Mouse (Mus musculus) kidney, embryonic 14.5 days (tissue): ENCODE results near the gene Cdr2. TPM values are rescaled to one million over a fixed set of nuclear protein-coding genes. Genes with fewer than 3 reads are reported as not detected.
"Not testable (repeated sequence)": the region's sequence is repeated elsewhere in the genome, so short reads cannot be mapped to it uniquely, and the experiment has no call there.

Experiments
- ATAC-seq: fragments of 200-750 bp; cut with Nextera tagmentation; 2 replicates; pipeline ENCODE4 v1.8.0; 2017; ENCODE audit warnings: moderate number of reproducible peaks, mild to moderate bottlenecking, moderate TSS enrichment, moderate library complexity; ENCODE audit not compliant: low FRiP score, low TSS enrichment
- H3K27ac ChIP-seq: fragments of 300-500 bp; sonication (generic); 2 replicates; pipeline ENCODE4 v1.5.1; 2014; ENCODE audit warnings: low read depth, mild to moderate bottlenecking, low read length, moderate library complexity, mixed read lengths
- H3K27me3 ChIP-seq: fragments of 300-500 bp; sonication (generic); 2 replicates; pipeline ENCODE4 v1.6.1; 2014; ENCODE audit warnings: mild to moderate bottlenecking, low read length; ENCODE audit not compliant: control insufficient read depth, insufficient read depth
- H3K36me3 ChIP-seq: fragments of 300-500 bp; sonication (generic); 2 replicates; pipeline ENCODE4 v1.6.1; 2014; ENCODE audit warnings: low read length, mixed read lengths; ENCODE audit not compliant: control insufficient read depth, insufficient read depth
- H3K4me1 ChIP-seq: fragments of 300-500 bp; sonication (generic); 2 replicates; pipeline ENCODE4 v1.6.1; 2014; ENCODE audit warnings: low read length, mixed read lengths; ENCODE audit not compliant: control insufficient read depth, insufficient read depth
- H3K4me2 ChIP-seq: fragments of 300-500 bp; sonication (generic); replicated peaks from 2 replicates; pipeline ENCODE4 v1.6.1; 2014; ENCODE audit warnings: low read depth, mild to moderate bottlenecking, low read length
- H3K4me3 ChIP-seq: fragments of 300-500 bp; sonication (generic); 2 replicates; pipeline ENCODE4 v1.5.1; 2014; ENCODE audit warnings: mild to moderate bottlenecking, low read length
- H3K9ac ChIP-seq: fragments of 300-500 bp; sonication (generic); 2 replicates; pipeline ENCODE4 v1.6.1; 2014; ENCODE audit warnings: low read depth, mild to moderate bottlenecking, low read length, moderate library complexity
- H3K9me3 ChIP-seq: fragments of 300-500 bp; sonication (generic); 2 replicates; pipeline ENCODE4 v1.6.1; 2016; ENCODE audit warnings: low read length; ENCODE audit not compliant: control insufficient read depth
- WGBS: fragments of 180-500 bp; shearing (Covaris S2); extraction: QIAGEN DNeasy Blood & Tissue Kit; methylation state at CpG from one replicate; pipeline ENCODE4 v1.1.7; 2014; 5-methylcytosine and 5-hydroxymethylcytosine counted together
- polyA plus RNA-seq: library from polyadenylated mRNA; unstranded; fragments of >200 nt; fragmentation: Nextera tagmentation; extraction: Ambion mirVana; gene quantifications from 2 replicates; pipeline ENCODE4 v1.2.1, GENCODE M21; 2014

The Cdr2 gene
- polyA plus RNA-seq, 1 experiment from 2014 or later = 13.1 TPM

- peaks cover 33% of the 10 kb centered on the region for H3K36me3 ChIP-seq
- 92% methylated on average over 2 of the region's 2 CpGs for WGBS
- no peak overlapping the region for H3K4me3 ChIP-seq
- H3K27me3 ChIP-seq = no peaks in the 10 kb centered on the region
- H3K4me2 ChIP-seq = no peak overlapping the region
- no peak for ATAC-seq
- H3K4me1 ChIP-seq = no peaks in the 10 kb centered on the region
- H3K27ac ChIP-seq = no peak overlapping the region
- H3K9me3 ChIP-seq = no peaks in the 10 kb centered on the region
- H3K9ac ChIP-seq = no peak overlapping the region
These were observed 22.0 kb downstream of the Cdr2 start for GRCm38 (mm10) chr7:120960116-120960515.

DNA sequence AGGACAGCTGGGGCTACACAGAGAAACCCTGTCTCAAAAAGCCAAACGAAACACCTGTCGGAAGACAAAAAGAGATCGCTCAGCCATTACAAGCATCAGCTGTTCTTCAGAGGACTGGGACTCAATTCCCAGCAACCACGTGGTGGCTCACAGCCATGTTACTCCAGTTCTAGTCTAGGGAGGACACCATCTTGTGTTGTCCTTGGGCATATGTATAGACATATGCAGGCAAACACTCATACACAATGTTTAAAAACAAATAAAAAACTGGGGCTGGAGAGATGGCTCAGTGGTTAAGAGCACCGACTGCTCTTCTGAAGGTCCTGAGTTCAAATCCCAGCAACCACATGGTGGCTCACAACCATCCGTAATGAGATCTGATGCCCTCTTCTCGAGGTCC lies 28.5 kb downstream of the Cdr2 start:
- H3K27ac ChIP-seq, H3K4me1 ChIP-seq, H3K4me3 ChIP-seq, H3K9ac ChIP-seq, ATAC-seq, H3K4me2 ChIP-seq, H3K9me3 ChIP-seq, H3K27me3 ChIP-seq: not testable (repeated sequence)
- WGBS = 83% methylated on average over 7 of the region's 7 CpGs
- peaks cover 19% of the 10 kb centered on the region for H3K36me3 ChIP-seq

DNA sequence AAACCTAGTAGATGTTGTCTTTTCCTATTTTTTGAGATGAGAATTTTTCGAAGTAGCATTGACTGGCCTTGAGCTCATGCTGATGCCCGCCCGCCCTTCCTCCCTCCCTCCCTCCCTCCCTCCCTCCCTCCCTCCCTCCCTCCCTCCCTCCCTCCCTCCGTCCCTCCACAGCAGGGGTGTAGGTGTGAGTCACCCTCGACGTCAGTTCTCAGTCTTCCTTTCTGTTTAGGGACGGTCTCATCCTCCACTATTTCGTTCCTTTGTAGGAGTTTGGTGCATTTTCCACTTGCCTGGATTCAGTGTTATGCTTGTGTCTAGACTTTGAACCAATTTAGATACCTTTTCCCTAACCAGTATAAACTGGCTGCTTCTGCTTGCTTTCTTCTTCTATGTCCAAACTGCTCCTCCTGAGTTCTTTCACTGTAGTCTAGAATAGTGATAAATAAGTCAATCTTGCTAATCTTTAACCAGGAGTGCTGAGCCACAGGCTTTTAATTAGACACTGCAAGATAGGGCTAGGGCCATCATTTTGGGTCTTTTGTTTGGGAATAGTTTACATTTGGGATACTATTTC lies 38.1 kb downstream of the Cdr2 start:
- no peak for ATAC-seq
- no peaks in the 10 kb centered on the region for H3K4me1 ChIP-seq
- no peak overlapping the region for H3K4me3 ChIP-seq
- no peak overlapping the region for H3K27ac ChIP-seq
- H3K27me3 ChIP-seq = no peaks in the 10 kb centered on the region
- no peak overlapping the region for H3K4me2 ChIP-seq
- WGBS = 62% methylated on average over 7 of the region's 8 CpGs
- H3K9me3 ChIP-seq = no peaks in the 10 kb centered on the region
- H3K36me3 ChIP-seq = peaks cover 79% of the 10 kb centered on the region
- no peak overlapping the region for H3K9ac ChIP-seq

DNA sequence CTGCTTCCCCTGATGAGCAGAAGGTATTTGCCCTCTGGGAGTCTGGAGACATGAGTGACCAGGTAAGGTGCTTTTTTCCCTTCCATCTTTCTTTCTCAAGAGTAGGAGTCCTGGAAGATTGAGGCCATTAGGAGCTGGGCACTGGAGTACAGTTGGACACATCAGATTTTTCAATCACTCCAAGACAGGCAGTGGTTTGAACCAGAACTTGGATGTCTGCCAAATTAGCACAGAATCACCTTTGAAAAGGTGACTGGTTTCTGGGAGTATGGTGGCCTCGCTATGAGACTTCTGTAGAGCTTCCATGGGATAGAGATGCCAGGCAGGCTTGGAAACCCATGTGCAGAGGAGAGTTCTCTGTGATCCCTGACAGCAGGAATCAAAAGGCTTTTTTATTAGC lies 39.6 kb downstream of the Cdr2 start:
- H3K4me1 ChIP-seq = no peaks in the 10 kb centered on the region
- H3K9me3 ChIP-seq = no peaks in the 10 kb centered on the region
- no peak overlapping the region for H3K4me2 ChIP-seq
- ATAC-seq = no peak
- 89% methylated on average over 1 of the region's 1 CpGs for WGBS
- H3K9ac ChIP-seq = no peak overlapping the region
- no peaks in the 10 kb centered on the region for H3K27me3 ChIP-seq
- peaks cover 86% of the 10 kb centered on the region for H3K36me3 ChIP-seq
- no peak overlapping the region for H3K27ac ChIP-seq
- no peak overlapping the region for H3K4me3 ChIP-seq

GRCm38 (mm10) chr7:120941214-120941613 lies 40.9 kb downstream of the Cdr2 start:
- no peak for ATAC-seq
- Histone ChIP-seq H3K9me3 (no peaks in the 10 kb centered on the region), H3K4me2 (no peak overlapping the region), H3K27me3 (no peaks in the 10 kb centered on the region), H3K4me3 (no peak overlapping the region), H3K27ac (no peak overlapping the region), H3K4me1 (no peaks in the 10 kb centered on the region), H3K9ac (no peak overlapping the region), H3K36me3 (peaks cover 93% of the 10 kb centered on the region)
- WGBS = 95% methylated on average over 6 of the region's 6 CpGs

- H3K4me1 ChIP-seq = no peaks in the 10 kb centered on the region
- H3K36me3 ChIP-seq = peaks cover 95% of the 10 kb centered on the region
- ATAC-seq = no peak
- H3K27ac ChIP-seq = no peak overlapping the region
- WGBS = 95% methylated on average over 12 of the region's 12 CpGs
- H3K27me3 ChIP-seq = no peaks in the 10 kb centered on the region
- no peaks in the 10 kb centered on the region for H3K9me3 ChIP-seq
- H3K4me2 ChIP-seq = no peak overlapping the region
- H3K4me3 ChIP-seq = no peak overlapping the region
- H3K9ac ChIP-seq = no peak overlapping the region
These were observed 41.8 kb downstream of the Cdr2 start for GRCm38 (mm10) chr7:120940343-120940742.

DNA sequence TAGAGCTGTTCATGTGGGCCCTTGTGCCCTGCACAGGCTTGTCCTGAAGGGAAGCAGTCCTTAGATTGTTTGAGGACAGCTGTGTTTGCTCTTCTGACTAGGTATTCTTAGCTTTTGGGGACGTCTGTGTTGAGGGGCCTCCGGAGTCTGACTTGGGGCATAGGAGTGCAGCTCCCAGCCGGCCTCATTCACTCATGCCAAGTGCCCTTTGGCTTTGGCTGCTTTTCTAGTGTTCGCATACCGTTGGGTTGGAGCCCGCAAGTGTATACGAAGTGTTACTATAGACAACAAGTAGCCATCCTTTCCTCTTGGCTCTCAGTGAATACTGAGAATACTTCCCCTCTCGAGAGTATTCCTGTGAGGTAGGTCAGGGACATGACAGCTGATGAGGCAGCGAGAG lies 43.9 kb downstream of the Cdr2 start:
- ATAC-seq = no peak
- WGBS = 85% methylated on average over 9 of the region's 9 CpGs
- no peaks in the 10 kb centered on the region for H3K27me3 ChIP-seq
- no peak overlapping the region for H3K4me3 ChIP-seq
- no peak overlapping the region for H3K4me2 ChIP-seq
- no peaks in the 10 kb centered on the region for H3K9me3 ChIP-seq
- no peak overlapping the region for H3K27ac ChIP-seq
- no peaks in the 10 kb centered on the region for H3K4me1 ChIP-seq
- H3K9ac ChIP-seq = no peak overlapping the region
- peaks cover 96% of the 10 kb centered on the region for H3K36me3 ChIP-seq

DNA sequence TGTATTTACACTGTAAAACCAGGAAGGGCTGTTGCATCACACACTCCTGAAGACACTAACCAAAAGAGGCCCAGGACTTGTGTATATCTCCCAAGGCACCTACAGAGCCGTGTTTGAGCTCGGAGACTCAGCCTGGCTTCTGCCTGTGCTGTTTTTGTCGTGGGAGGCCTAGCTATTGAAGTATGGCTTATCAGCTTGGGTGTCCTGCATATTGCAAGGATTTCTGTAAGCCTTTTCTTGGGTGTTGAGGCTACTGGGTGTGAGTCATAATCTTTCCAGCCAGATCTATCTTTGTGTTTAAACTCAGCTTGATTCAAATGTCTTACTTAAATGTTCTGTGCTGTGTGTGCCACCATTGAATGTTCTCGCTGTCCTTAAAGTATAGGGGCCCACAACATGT lies 45.6 kb downstream of the Cdr2 start:
- H3K4me1 ChIP-seq = no peaks in the 10 kb centered on the region
- H3K9ac ChIP-seq = no peak overlapping the region
- peaks cover 93% of the 10 kb centered on the region for H3K36me3 ChIP-seq
- H3K27ac ChIP-seq = no peak overlapping the region
- H3K4me2 ChIP-seq = no peak overlapping the region
- no peaks in the 10 kb centered on the region for H3K9me3 ChIP-seq
- no peaks in the 10 kb centered on the region for H3K27me3 ChIP-seq
- ATAC-seq = no peak
- H3K4me3 ChIP-seq = no peak overlapping the region
- 94% methylated on average over 4 of the region's 4 CpGs for WGBS

- Histone ChIP-seq H3K36me3 (peaks cover 92% of the 10 kb centered on the region), H3K27me3 (no peaks in the 10 kb centered on the region), H3K4me3 (no peak overlapping the region), H3K4me1 (no peaks in the 10 kb centered on the region), H3K9ac (no peak overlapping the region), H3K27ac (no peak overlapping the region), H3K4me2 (no peak overlapping the region), H3K9me3 (no peaks in the 10 kb centered on the region)
- WGBS = 38% methylated on average over 5 of the region's 5 CpGs
- ATAC-seq = peak; percentile 73; the same call in 1 of the 2 replicates
These were observed 47.4 kb downstream of the Cdr2 start for GRCm38 (mm10) chr7:120934716-120935115.
